Mouse (Mus musculus): Measurements from ENCODE around the gene Samd5.

GRCm38 (mm10) chr10:9625356-9625755, 49.7 kb downstream of the Samd5 start:
- TF ChIP-seq CTCF (IDR thresholded peaks at IDR 0.05) = no peak
- TF ChIP-seq EP300 (IDR thresholded peaks at IDR 0.05) = no peak

Data from lung, postnatal 0 days (tissue).